Mouse (Mus musculus): ENCODE results near the gene Rb1. TPM values are rescaled to one million over a fixed set of nuclear protein-coding genes. Genes with fewer than 3 reads are reported as not detected.

Gene Rb1
- total and polyA plus RNA-seq, 3 experiments, result 6.3 to 13.2 TPM; not detected in 1

DNA sequence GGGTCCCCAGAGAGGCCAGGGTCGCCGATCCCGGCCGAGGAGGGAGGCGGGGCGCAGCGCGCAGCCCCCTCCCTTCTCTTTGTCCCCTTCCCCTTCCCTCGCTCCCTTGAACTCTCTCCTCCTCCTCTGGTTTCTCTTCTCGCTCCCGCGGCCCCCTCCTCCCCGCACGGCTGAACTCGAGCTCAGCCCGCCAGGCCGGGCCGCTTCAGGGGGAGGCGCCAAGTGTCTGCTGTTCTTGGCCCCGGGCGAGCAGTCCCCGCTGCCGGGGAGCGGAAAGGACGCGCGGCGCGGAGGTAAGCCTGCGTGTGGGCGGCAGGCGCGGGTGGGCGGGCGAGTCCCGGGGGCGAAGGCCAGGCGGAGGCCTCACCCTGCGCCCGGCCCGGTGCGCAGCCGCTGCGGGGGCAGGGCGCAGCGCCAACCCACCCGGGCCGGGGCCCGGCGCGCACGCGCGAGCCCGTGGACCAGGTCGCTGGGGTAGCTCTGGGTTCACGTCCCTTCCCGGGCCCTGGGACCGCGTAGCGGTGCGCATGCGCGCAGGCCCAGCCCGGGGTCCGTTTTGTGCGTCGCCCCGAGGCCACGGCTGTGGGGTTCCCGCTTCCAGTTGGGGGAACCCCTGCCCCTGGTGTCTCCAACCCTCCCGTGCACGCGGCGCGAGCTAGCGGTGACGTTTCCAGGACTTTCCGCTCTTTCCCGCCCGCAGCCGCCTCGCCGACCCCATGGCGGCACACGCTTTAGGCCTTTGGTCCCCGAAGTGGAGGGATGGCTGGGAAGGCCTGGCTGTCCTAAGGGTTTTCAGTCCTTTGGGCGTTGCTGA is 182.5 kb downstream of the Rb1 start:
- peaks cover 0 to 6% of the 10 kb centered on the region in 2 experiments for H3K4me1 ChIP-seq (ENCODE audit: control insufficient read depth in 1 of 2, insufficient read depth in 2 of 2, low read length in 2 of 2)
- TF ChIP-seq TCF12 (IDR thresholded peaks at IDR 0.05; ENCODE audit: low read depth, low read length) (peak; percentile 24; the same call in 1 of the 2 replicates), MAFK (IDR thresholded peaks at IDR 0.05; ENCODE audit: borderline replicate concordance, low read depth, low read length) (no peak), NRF1 (IDR thresholded peaks at IDR 0.05; ENCODE audit: insufficient read depth, low read depth, low read length, poor library complexity, severe bottlenecking) (peak; percentile 88), MYC (IDR thresholded peaks at IDR 0.05; ENCODE audit: low read depth, low read length) (0 out of 2 replicates have a peak, but pooled peaks have one; percentile 17), ELF1 (IDR thresholded peaks at IDR 0.05; ENCODE audit: low read depth, low read length) (no peak), MAX (IDR thresholded peaks at IDR 0.05; ENCODE audit: low read length) (peak; percentile 61; the same call in 1 of the 2 replicates), MEF2A (IDR thresholded peaks at IDR 0.05; ENCODE audit: extremely low read depth, insufficient replicate concordance, low read depth, low read length, poor library complexity, severe bottlenecking) (no peak), JUND (IDR thresholded peaks at IDR 0.05; ENCODE audit: low read depth, low read length) (no peak), BHLHE40 (IDR thresholded peaks at IDR 0.05; ENCODE audit: borderline replicate concordance, low read depth, low read length) (no peak), NELFE (IDR thresholded peaks at IDR 0.05; ENCODE audit: low read depth, low read length) (peak; percentile 68), SIN3A (IDR thresholded peaks at IDR 0.05; ENCODE audit: low read length) (peak; percentile 40; the same call in 1 of the 2 replicates), ZMIZ1 (IDR thresholded peaks at IDR 0.05; ENCODE audit: low read depth, low read length) (peak; percentile 74; the same call in 1 of the 2 replicates), TBP (IDR thresholded peaks at IDR 0.05; ENCODE audit: low read depth, low read length) (0 out of 2 replicates have a peak, but pooled peaks have one; percentile 18), POLR2A (IDR thresholded peaks at IDR 0.05; ENCODE audit: control insufficient read depth in 1 of 2, insufficient read depth in 1 of 2, low read depth in 1 of 2, low read length in 2 of 2, poor library complexity in 1 of 2) (peak; percentile 71 to 91), CHD1 (IDR thresholded peaks at IDR 0.05; ENCODE audit: low read depth, low read length) (0 out of 2 replicates have a peak, but pooled peaks have one; percentile 12), POLR2AphosphoS2 (IDR thresholded peaks at IDR 0.05; ENCODE audit: low read length) (no peak)
- DNase-seq (ENCODE audit: low read depth, low spot score), result peak; percentile 83
- H3K9me3 ChIP-seq (replicated peaks; ENCODE audit: insufficient read depth, low read length), result no peaks in the 10 kb centered on the region
- peaks cover 11% of the 10 kb centered on the region for H3K79me2 ChIP-seq (ENCODE audit: control insufficient read depth, insufficient read depth, low read length, poor library complexity)
- H3K9ac ChIP-seq (ENCODE audit: control insufficient read depth, low read depth, low read length, poor library complexity, severe bottlenecking), result peak overlapping the region; percentile 89
- H3K27me3 ChIP-seq (ENCODE audit: control insufficient read depth in 1 of 2, insufficient read depth in 2 of 2, low read length in 2 of 2), result no peaks in the 10 kb centered on the region
- peaks cover 0 to 6% of the 10 kb centered on the region in 2 experiments; a peak in 2 of 4 replicates for H3K36me3 ChIP-seq (ENCODE audit: control insufficient read depth in 1 of 2, insufficient read depth in 2 of 2, low read length in 2 of 2)
- peak overlapping the region; percentile 72 for H3K27ac ChIP-seq (ENCODE audit: control insufficient read depth, low read depth, low read length)
- peak overlapping the region; percentile 55 to 59 for H3K4me3 ChIP-seq (ENCODE audit: control insufficient read depth in 1 of 2, insufficient read depth in 1 of 2, low read depth in 2 of 2, low read length in 2 of 2)

DNA sequence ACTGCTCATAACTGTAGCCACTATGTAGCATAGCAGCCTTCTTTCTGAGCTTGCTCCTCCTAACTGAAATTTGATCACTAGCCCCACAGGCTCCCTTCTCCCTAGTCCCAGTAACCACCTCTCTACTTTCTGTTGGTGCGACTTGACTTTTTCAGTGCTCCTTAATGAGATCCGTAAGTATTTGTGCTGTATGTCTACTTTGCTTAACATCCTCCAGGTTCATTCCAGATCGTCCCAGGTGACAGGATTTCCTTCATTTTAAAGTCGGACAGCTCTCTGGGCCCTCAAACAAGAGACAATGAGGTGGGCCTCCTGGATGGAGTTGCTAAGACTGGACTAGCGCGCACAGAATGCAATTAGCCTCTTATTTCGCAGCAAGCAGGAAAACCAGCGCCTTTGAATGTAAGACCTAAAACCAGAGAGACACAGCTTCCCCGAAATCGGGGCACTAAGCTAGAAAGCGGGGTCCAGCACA is 183.2 kb downstream of the Rb1 start:
- Histone ChIP-seq H3K9me3 (replicated peaks; ENCODE audit: insufficient read depth, low read length) (no peaks in the 10 kb centered on the region), H3K79me2 (ENCODE audit: control insufficient read depth, insufficient read depth, low read length, poor library complexity) (peaks cover 11% of the 10 kb centered on the region), H3K27ac (ENCODE audit: control insufficient read depth, low read depth, low read length) (peak overlapping the region; percentile 72), H3K36me3 (ENCODE audit: control insufficient read depth in 1 of 2, insufficient read depth in 2 of 2, low read length in 2 of 2) (peaks cover 0 to 6% of the 10 kb centered on the region in 2 experiments; a peak in 2 of 4 replicates), H3K9ac (ENCODE audit: control insufficient read depth, low read depth, low read length, poor library complexity, severe bottlenecking) (peak overlapping the region; percentile 89), H3K4me1 (ENCODE audit: control insufficient read depth in 1 of 2, insufficient read depth in 2 of 2, low read length in 2 of 2) (peaks cover 0 to 10% of the 10 kb centered on the region in 2 experiments), H3K4me3 (ENCODE audit: control insufficient read depth in 1 of 2, insufficient read depth in 1 of 2, low read depth in 2 of 2, low read length in 2 of 2) (peak overlapping the region; percentile 55 to 59), H3K27me3 (ENCODE audit: control insufficient read depth in 1 of 2, insufficient read depth in 2 of 2, low read length in 2 of 2) (no peaks in the 10 kb centered on the region)
- peak; percentile 63 for DNase-seq (ENCODE audit: low read depth, low spot score)
- TF ChIP-seq HCFC1 (IDR thresholded peaks at IDR 0.05; ENCODE audit: low read depth, low read length) (no peak), ZNF384 (IDR thresholded peaks at IDR 0.05; ENCODE audit: low read depth, low read length) (no peak), UBTF (IDR thresholded peaks at IDR 0.05; ENCODE audit: borderline replicate concordance, insufficient read depth, low read depth, low read length) (no peak), SIN3A (IDR thresholded peaks at IDR 0.05; ENCODE audit: low read length) (peak; percentile 31; the same call in 1 of the 2 replicates), MXI1 (IDR thresholded peaks at IDR 0.05; ENCODE audit: low read depth, low read length) (0 out of 2 replicates have a peak, but pooled peaks have one; percentile 37), ZKSCAN1 (IDR thresholded peaks at IDR 0.05; ENCODE audit: low read depth, low read length) (no peak), MYC (IDR thresholded peaks at IDR 0.05; ENCODE audit: low read depth, low read length) (no peak), USF1 (IDR thresholded peaks at IDR 0.05; ENCODE audit: low read depth, low read length) (no peak), CTCF (IDR thresholded peaks at IDR 0.05 in 2 of 3, conservative IDR thresholded peaks at IDR 0.05 in 1 of 3; ENCODE audit: control insufficient read depth in 1 of 3, insufficient read depth in 1 of 3, low read depth in 2 of 3, low read length in 3 of 3, poor library complexity in 1 of 3, severe bottlenecking in 1 of 3) (no peak), NELFE (IDR thresholded peaks at IDR 0.05; ENCODE audit: low read depth, low read length) (no peak), RCOR1 (IDR thresholded peaks at IDR 0.05; ENCODE audit: low read depth, low read length) (no peak), MAFK (IDR thresholded peaks at IDR 0.05; ENCODE audit: borderline replicate concordance, low read depth, low read length) (no peak), TAL1 (IDR thresholded peaks at IDR 0.05; ENCODE audit: low read length) (no peak), CHD1 (IDR thresholded peaks at IDR 0.05; ENCODE audit: low read depth, low read length) (no peak), NRF1 (IDR thresholded peaks at IDR 0.05; ENCODE audit: insufficient read depth, low read depth, low read length, poor library complexity, severe bottlenecking) (peak; percentile 25; the same call in 1 of the 2 replicates), EP300 (IDR thresholded peaks at IDR 0.05; ENCODE audit: low read depth in 1 of 2, low read length in 2 of 2) (no peak), POLR2A (IDR thresholded peaks at IDR 0.05; ENCODE audit: control insufficient read depth in 1 of 2, insufficient read depth in 1 of 2, low read depth in 1 of 2, low read length in 2 of 2, poor library complexity in 1 of 2) (no peak; a peak in 1 of 4 replicates)

All from MEL (cell line).